Mouse (Mus musculus) cerebellum, postnatal 4 days (tissue): Measurements from ENCODE around the gene Esyt2.

Experiments
- DNase-seq, 2 experiments: peaks; one replicate each; pipeline ENCODE4 v3.0.0; 2022; ENCODE audit warnings: low spot score in 2 of 2, mixed read lengths in 1 of 2

Gene Esyt2

DNA sequence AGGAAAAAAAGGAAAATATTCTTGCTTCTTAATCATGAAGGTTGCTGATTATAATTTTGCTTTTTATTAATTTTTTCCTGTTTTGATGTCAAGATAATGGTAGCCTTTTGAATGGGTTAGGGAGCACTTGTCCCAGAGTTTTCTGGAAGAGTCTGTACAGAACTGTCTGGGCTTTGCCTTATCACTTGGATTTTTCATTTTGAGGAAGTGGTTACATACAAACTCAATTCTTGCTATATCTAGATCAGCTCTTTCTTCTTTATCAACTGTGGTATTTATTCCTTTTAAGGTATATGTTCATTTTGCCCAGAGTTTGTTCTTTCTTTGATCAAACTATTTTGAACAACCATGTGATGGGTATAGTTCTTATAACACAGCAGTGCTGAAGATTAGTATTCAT lies 81.1 kb downstream of the Esyt2 start:
- DNase-seq = no peak

GRCm38 (mm10) chr12:116366900-116367299 lies 85.9 kb downstream of the Esyt2 start:
- no peak for DNase-seq

GRCm38 (mm10) chr12:116367346-116367745 lies 86.3 kb downstream of the Esyt2 start:
- no peak for DNase-seq

GRCm38 (mm10) chr12:116368857-116369256 lies 87.9 kb downstream of the Esyt2 start:
- DNase-seq = no peak

- no peak for DNase-seq
Observed at GRCm38 (mm10) chr12:116383101-116383500, 102.1 kb downstream of the Esyt2 start.

DNA sequence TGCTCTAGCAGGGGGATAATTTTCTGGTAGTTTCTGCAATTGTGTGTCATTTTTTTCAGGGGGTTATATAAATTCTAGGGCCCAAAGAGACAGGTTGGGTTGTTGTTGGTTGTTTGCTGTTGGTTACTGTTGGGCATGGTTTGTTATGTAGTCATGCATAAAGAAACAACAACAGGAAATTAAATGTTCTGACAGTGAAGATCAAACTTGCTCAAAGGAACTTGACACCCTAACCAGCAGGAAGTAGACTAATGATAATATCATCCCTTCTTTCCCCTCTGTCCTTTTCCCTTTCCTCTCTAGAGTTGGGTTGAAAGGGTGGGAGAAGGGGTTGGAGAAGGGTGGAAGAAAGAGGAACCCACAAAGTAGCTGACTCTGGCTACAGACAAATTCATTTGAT lies 103.0 kb downstream of the Esyt2 start:
- no peak for DNase-seq

DNA sequence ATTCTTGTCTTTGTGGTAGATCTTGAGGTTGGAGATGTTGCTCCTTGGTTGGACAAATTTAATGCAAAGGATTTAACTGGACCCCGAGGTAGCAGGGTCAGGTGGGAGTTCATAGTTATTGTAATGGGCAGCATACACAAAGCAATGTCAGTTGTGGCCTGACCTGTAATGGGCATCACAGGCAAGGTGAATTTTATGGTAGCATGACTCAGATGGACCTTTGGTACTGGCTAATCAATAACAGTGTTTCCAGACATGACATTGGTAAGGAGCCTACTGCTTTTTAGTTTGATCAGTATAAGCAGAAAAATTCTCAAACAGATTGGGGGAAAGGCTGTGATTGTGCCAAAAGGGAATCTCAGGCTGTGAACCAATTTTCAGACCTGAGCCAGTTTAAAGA lies 105.8 kb downstream of the Esyt2 start:
- DNase-seq = no peak

DNA sequence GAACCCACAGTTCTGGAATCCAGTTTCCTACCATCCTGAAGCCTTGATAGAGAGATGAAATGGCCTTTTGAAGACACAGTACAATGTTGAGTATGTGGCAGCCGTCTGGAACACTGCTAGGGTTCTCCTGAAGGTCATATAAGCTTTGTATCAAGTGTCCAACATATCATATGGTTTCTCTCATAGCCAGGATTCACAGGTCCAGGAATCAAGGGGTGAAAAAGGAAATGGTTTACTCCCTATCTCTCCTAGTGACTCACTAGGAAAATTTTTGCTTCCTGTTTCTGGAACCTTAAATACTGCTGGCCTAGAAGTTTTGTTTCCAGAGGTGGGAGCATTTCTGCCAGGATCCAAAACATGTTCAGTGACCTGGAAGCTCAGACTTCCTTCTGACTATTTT lies 108.9 kb downstream of the Esyt2 start:
- DNase-seq = no peak

- DNase-seq = no peak
Observed at GRCm38 (mm10) chr12:116394327-116394726, 113.3 kb downstream of the Esyt2 start.

DNA sequence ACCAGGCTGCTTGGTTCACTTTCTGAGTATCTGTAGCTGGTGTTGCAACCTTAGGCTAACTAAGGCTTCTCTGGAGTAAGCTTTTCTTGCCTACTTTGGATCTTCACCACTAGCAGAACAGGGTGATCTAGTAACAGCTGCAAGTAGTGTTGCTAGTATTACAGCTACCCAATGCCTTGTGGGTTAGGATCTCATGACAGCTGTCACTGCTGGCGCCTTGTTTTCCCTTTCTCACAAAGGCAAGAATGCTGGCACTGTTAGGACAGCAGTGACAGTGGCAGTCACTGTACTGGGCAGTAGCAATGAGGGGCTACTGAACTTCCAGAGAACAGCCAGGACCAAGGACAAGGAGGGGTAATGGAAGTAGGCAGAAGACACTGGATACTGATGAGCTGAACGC lies 114.3 kb downstream of the Esyt2 start:
- no peak for DNase-seq

DNA sequence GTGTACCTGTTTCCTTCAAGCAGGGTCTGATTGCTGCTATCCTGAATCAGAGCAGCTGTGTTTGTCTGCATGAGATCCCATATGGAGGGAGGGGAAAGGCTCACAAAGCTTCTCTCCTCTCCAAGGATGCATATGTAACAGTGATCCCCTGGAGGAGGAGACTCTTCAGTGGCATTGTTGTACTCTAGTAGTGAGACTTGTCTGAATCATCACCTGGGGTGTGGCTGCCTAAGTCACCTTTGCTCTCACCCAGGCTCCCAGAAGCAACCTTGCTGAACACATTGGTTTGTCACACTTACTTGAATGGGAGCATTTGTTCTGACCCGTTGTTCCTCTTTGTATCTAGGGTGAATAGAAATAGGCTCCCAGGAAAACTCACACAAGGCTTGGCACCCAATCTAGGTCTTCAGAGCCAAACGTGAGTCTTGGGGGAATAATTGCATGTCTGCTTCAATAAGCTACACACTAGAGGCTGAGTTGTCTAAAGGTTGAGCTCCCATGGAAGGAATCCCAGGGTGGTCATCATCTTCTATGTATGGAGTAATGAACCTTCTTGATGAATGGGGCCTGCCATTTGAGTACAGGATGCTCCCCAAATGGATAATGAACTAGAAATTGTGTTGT lies 115.2 kb downstream of the Esyt2 start:
- no peak for DNase-seq

GRCm38 (mm10) chr12:116404012-116404679 lies 123.2 kb downstream of the Esyt2 start:
- peak in 1 of 2 experiments; percentile 3 for DNase-seq

GRCm38 (mm10) chr12:116405045-116405835 lies 124.2 kb downstream of the Esyt2 start, which contains the start of gene Ncapg2:
Ncapg2 (plus strand) TSS chr12:116405402.
- DNase-seq = peak; percentile 96 to 98

DNA sequence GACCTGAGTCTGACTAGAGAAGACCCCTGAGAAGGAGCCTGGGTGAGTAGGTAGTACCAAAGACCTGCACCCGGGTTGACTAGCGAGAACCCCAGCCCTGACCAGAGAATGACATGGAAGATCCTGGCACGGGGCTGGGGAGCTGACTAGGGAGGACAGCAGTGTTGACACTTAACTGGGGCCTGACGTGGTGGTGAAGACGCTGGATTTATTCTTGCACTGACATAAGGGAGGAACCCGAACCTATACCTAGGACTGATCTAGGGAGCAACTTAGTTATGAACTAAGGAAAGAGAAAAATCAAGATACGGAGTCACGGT lies 124.8 kb downstream of the Esyt2 start:
- DNase-seq = no peak

DNA sequence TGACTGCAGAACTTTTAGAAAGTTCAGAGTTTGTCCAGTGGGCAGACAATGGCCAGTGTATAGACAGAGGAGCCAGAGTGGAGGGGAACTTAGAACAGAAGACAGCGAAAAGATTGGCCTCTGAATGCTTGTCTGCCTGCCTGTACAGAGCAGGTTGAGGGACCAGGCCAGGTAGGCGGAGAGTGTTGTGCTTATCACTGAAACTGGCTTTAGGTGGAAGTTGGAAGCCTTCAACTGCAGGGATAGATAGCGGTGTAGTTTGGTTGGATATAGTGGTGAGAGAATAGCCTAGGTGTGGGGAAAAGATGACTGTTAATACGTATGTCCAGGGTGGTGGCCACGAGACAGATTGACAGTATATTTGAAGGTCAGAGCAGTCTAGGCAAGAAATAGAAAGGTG lies 126.9 kb downstream of the Esyt2 start:
- DNase-seq = no peak

DNA sequence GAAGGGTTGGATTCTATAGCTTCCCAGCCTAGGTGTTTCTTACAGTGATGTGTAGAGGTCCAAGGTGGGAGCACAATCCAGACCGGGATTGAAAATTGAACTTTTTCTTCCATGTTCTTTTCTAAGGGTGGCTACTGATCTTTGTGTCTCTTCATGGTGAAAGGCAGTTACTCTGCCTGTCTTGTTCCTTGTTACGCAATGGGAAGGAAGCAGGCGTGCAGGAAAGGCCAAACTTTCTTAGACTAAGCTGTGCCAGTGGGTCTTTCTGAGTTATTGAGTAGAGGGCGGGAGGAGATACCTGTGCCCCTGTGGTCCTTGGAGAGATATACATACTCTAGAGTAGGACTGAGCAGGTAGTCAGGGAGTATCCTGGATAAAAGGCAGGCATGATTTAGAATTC lies 133.9 kb downstream of the Esyt2 start:
- DNase-seq = no peak

DNA sequence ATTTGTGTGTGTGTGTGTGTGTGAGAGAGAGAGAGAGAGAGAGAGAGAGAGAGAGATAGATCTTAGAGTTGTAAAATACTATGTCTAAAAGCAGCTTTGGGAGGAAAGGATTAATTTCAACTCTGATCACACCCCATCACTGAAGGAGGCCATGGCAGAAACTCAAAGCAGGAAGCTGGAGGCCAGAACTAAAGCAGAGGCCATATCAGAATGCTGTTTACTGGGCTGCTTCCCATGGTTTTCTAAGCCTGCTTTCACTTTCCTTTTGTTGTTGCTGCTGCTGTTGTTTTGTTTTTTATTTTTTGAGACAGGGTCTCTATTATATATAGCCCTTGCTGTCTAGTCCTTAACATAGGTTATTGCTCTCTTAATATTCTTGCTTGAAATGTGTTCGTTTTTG lies 135.5 kb downstream of the Esyt2 start:
- no peak for DNase-seq

- no peak for DNase-seq
Observed at GRCm38 (mm10) chr12:116421656-116422055, 140.7 kb downstream of the Esyt2 start.

- DNase-seq = no peak
Observed at GRCm38 (mm10) chr12:116425392-116425791, 144.4 kb downstream of the Esyt2 start.

DNA sequence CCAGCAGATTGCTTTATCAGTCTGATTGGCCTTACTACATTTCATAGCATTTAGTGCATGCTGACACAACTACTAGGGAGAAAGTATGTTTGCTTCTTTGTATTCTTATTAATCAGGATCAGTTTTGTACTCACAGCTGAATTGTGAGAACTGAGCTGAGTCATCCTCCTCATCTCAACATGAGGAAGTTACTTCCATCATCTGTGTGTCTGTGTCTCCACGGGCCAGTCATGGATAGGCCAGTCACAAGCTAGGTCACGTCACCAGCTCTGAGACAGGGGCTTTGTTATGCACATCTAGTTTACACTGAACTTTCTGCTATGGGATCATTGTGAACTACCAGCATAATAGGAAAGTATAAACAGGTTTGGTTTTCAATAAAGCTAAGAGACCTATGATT lies 152.7 kb downstream of the Esyt2 start:
- DNase-seq = no peak

DNA sequence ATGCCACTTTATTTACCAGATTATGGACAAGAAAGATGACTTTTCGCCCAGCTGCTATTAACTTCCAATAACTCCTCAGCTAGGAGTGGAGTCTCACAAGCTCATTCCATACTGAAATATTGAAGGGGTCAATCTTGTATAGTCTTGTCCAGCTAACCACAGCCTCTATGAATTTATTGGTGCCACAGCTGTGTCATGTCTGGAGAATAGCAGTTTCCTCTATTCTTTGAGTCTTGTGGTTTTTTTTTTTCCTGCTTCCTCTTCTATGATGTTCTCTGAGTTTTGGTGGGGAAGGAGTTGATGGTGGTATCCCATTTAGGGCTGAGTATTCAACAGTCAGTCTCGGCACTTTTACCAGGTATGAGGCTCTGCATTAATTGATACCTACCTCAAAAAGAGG lies 154.2 kb downstream of the Esyt2 start:
- DNase-seq = no peak

- DNase-seq = no peak
Observed at GRCm38 (mm10) chr12:116436125-116436524, 155.1 kb downstream of the Esyt2 start.

- DNase-seq = no peak
Observed at GRCm38 (mm10) chr12:116438591-116438990, 157.6 kb downstream of the Esyt2 start.
